Mouse (Mus musculus) CD4-positive naive resting alpha-beta T cell, adult 57 days (primary cell): ENCODE results near the gene Kbtbd3. TPM values are rescaled to one million over a fixed set of nuclear protein-coding genes. Genes with fewer than 3 reads are reported as not detected.

Experiments used
- total RNA-seq: library from RNA; stranded (reverse); gene quantifications from one replicate; pipeline ENCODE4 v1.2.4, GENCODE M21; 2023

The Kbtbd3 gene
- 3.1 TPM for total RNA-seq

GRCm38 (mm10) chr9:4309351-4310085, at the start of gene Kbtbd3, which contains the start of gene Aasdhppt:
Gene Kbtbd3 (plus strand): TSS chr9:4309833.
Gene Aasdhppt (minus strand): TSS chr9:4309471.

GRCm38 (mm10) chr9:4375828-4376639, 66.4 kb downstream of the Kbtbd3 start, which contains the start of gene Msantd4:
Gene Msantd4 (plus strand): TSS chr9:4376562.

Other genes with a start within 250 kb of the Kbtbd3 start
- gene Aasdhppt, start 362 bp upstream of the Kbtbd3 start, total RNA-seq = 12.9 TPM
- gene Msantd4, start 66.7 kb downstream of the Kbtbd3 start, total RNA-seq = 11.8 TPM